Mouse (Mus musculus) CH12.LX (cell line): Measurements from ENCODE around the gene F2rl3. TPM values are rescaled to one million over a fixed set of nuclear protein-coding genes. Genes with fewer than 3 reads are reported as not detected.

Experiments
- DNase-seq: peaks from one replicate; pipeline ENCODE4 v3.0.0-alpha.2; 2013; ENCODE audit errors: extremely low read depth
- H3K27ac ChIP-seq: 2 replicates; pipeline ENCODE4 v1.5.1; 2012; ENCODE audit warnings: low read depth, mild to moderate bottlenecking, control low read depth, moderate library complexity; ENCODE audit not compliant: insufficient read depth
- H3K27me3 ChIP-seq: replicated peaks from 2 replicates; pipeline ENCODE3; 2012; ENCODE audit warnings: inconsistent platforms
- H3K36me3 ChIP-seq, 2 experiments: replicated peaks in 1 of 2; 2 replicates each; pipeline versions ENCODE3 to v1.6.1; 2012; ENCODE audit warnings: inconsistent platforms in 1 of 2, low read length in 1 of 2, mild to moderate bottlenecking in 1 of 2, mixed read lengths in 1 of 2, moderate library complexity in 1 of 2; ENCODE audit not compliant: control insufficient read depth in 1 of 2, insufficient read depth in 1 of 2
- H3K4me1 ChIP-seq, 2 experiments: 2 replicates each; pipeline ENCODE4 v1.6.1; 2012; ENCODE audit warnings: inconsistent platforms in 1 of 2, moderate library complexity in 1 of 2; ENCODE audit not compliant: insufficient read depth in 2 of 2, control insufficient read depth in 1 of 2
- H3K4me2 ChIP-seq: 2 replicates; pipeline ENCODE4 v1.6.1; 2012; ENCODE audit warnings: low read depth, mild to moderate bottlenecking, control low read depth; ENCODE audit not compliant: poor library complexity, insufficient read depth, severe bottlenecking
- H3K4me3 ChIP-seq, 3 experiments: fragments of 150-350 bp in 1 of 3; sonication (generic) in 1 of 3; replicated peaks in 1 of 3; 2 replicates each; pipeline versions ENCODE3 to v1.5.1; 2011 to 2012; ENCODE audit warnings: low read depth in 2 of 3, low read length in 2 of 3, mild to moderate bottlenecking in 2 of 3, moderate library complexity in 2 of 3, control low read depth in 1 of 3, improper control_type of control experiment in 1 of 3, inconsistent platforms in 1 of 3, mixed read lengths in 1 of 3; ENCODE audit not compliant: poor library complexity in 1 of 3
- H3K79me2 ChIP-seq: replicated peaks from 2 replicates; pipeline ENCODE4 v1.6.1; 2012; ENCODE audit warnings: mild to moderate bottlenecking, moderate library complexity; ENCODE audit not compliant: control insufficient read depth, poor library complexity, insufficient read depth, severe bottlenecking; ENCODE audit errors: extremely low read depth
- H3K9ac ChIP-seq: 2 replicates; pipeline ENCODE4 v1.6.1; 2012; ENCODE audit warnings: low read depth, mild to moderate bottlenecking, control low read depth, moderate library complexity; ENCODE audit not compliant: insufficient read depth
- H3K9me3 ChIP-seq: replicated peaks from 2 replicates; pipeline ENCODE3; 2012; ENCODE audit warnings: low read length, inconsistent platforms, mixed read lengths
- E2F4 ChIP-seq: IDR thresholded peaks from 2 replicates; pipeline ENCODE4 v1.6.1; 2011; ENCODE audit warnings: low read depth, low read length, improper control_type of control experiment; ENCODE audit not compliant: insufficient replicate concordance
- ELF1 ChIP-seq: IDR thresholded peaks from 2 replicates; pipeline ENCODE4 v1.6.1; 2014; ENCODE audit warnings: low read depth, mild to moderate bottlenecking, inconsistent platforms, low read length, improper control_type of control experiment
- KAT2A ChIP-seq: IDR thresholded peaks from 2 replicates; pipeline ENCODE4 v1.6.1; 2012; ENCODE audit warnings: low read length, improper control_type of control experiment, inconsistent platforms; ENCODE audit not compliant: insufficient replicate concordance
- MAFK ChIP-seq: IDR thresholded peaks from 2 replicates; pipeline ENCODE4 v1.6.1; 2011; ENCODE audit warnings: low read length, improper control_type of control experiment; ENCODE audit not compliant: insufficient replicate concordance
- MAZ ChIP-seq: IDR thresholded peaks from 2 replicates; pipeline ENCODE4 v1.6.1; 2012; ENCODE audit warnings: low read depth, mild to moderate bottlenecking, inconsistent platforms, low read length, improper control_type of control experiment, moderate library complexity
- MYC ChIP-seq: IDR thresholded peaks from 2 replicates; pipeline ENCODE4 v1.6.1; 2011; ENCODE audit warnings: low read depth, mild to moderate bottlenecking, improper control_type of control experiment, low read length
- NELFE ChIP-seq: IDR thresholded peaks from 2 replicates; pipeline ENCODE4 v1.6.1; 2011; ENCODE audit warnings: low read depth, low read length, improper control_type of control experiment
- PAX5 ChIP-seq: IDR thresholded peaks from 2 replicates; pipeline ENCODE4 v1.6.1; 2012; ENCODE audit warnings: low read length, inconsistent platforms, mixed read lengths
- POLR2AphosphoS2 ChIP-seq: IDR thresholded peaks from 2 replicates; pipeline ENCODE4 v1.6.1; 2011; ENCODE audit warnings: low read depth, low read length, improper control_type of control experiment
- RAD21 ChIP-seq: IDR thresholded peaks from 2 replicates; pipeline ENCODE4 v1.6.1; 2011; ENCODE audit warnings: low read depth, mild to moderate bottlenecking, low read length, improper control_type of control experiment, moderate library complexity
- SIN3A ChIP-seq: IDR thresholded peaks from 2 replicates; pipeline ENCODE4 v1.6.1; 2012; ENCODE audit warnings: low read length, improper control_type of control experiment, inconsistent platforms
- TBP ChIP-seq: conservative IDR thresholded peaks from 2 replicates; pipeline ENCODE4 v1.6.1; 2011; ENCODE audit warnings: low read depth, low read length, improper control_type of control experiment
- UBTF ChIP-seq: IDR thresholded peaks from 2 replicates; pipeline ENCODE4 v1.6.1; 2012; ENCODE audit warnings: low read depth, mild to moderate bottlenecking, inconsistent platforms, low read length, improper control_type of control experiment, moderate library complexity
- USF2 ChIP-seq: conservative IDR thresholded peaks from 2 replicates; pipeline ENCODE4 v1.6.1; 2011; ENCODE audit warnings: low read depth, low read length, improper control_type of control experiment
- ZMIZ1 ChIP-seq: IDR thresholded peaks from 2 replicates; pipeline ENCODE4 v1.6.1; 2012; ENCODE audit warnings: low read depth, mild to moderate bottlenecking, inconsistent platforms, low read length, improper control_type of control experiment
- ZNF384 ChIP-seq: IDR thresholded peaks from 2 replicates; pipeline ENCODE4 v1.6.1; 2012; ENCODE audit warnings: low read depth, low read length, improper control_type of control experiment, inconsistent platforms
- dilution Hi-C: fragments of 300-500 bp; cut with MboI; formaldehyde crosslinking; loops from 2 replicates; pipeline ENCODE4 v1.14.3; 2020; ENCODE audit warnings: low sequenced_read_pairs; ENCODE audit not compliant: extremely low pct_unique_long_range_greater_than_20kb, extremely low pct_ligation_motif_present
- in situ Hi-C: fragments of 300-500 bp; cut with MboI; formaldehyde crosslinking; loops from 3 replicates; pipeline ENCODE4 v1.14.3; 2019; ENCODE audit warnings: low sequenced_read_pairs, low pct_ligation_motif_present, low pct_unique_long_range_greater_than_20kb, mixed read lengths
- polyA plus RNA-seq: library from polyadenylated mRNA; unstranded; fragments of >175 nt; gene quantifications from 2 replicates; pipeline ENCODE4 v1.2.1, GENCODE M21; 2012; ENCODE audit warnings: low read depth; ENCODE audit not compliant: insufficient read length
- total RNA-seq, 2 experiments: library from RNA; depleted of rRNA; stranded (reverse); fragments of 300-350 nt in 1 of 2; fragments of >200 nt in 1 of 2; gene quantifications; 2 replicates each; pipeline ENCODE4 v1.2.3; 2012 to 2014

Gene F2rl3
- total RNA-seq (2012; rRNA removed), result 0.13 and 0.21 TPM in 2 replicates
- 0.32 TPM in 1 of 2 replicates, not detected in the other for total RNA-seq (2014; rRNA removed)
- polyA plus RNA-seq, result not detected in 2 replicates

- Histone ChIP-seq H3K9ac (no peak within 1 kb of the TSS), H3K9me3 (no peaks in the 10 kb centered on the region), H3K4me2 (no peak within 1 kb of the TSS), H3K36me3 (peaks cover 11 to 50% of the 10 kb centered on the region in 2 experiments), H3K27me3 (no peaks in the 10 kb centered on the region), H3K79me2 (no peaks in the 10 kb centered on the region), H3K4me1 (0 out of 4 replicates have a peak, but pooled peaks cover 0 to 4% of the 10 kb centered on the region in 2 experiments), H3K27ac (no peak within 1 kb of the TSS), H3K4me3 (no peak within 1 kb of the TSS)
- in situ Hi-C loops, result no loop called here
- TF ChIP-seq ZMIZ1 (no peak), PAX5 (no peak), USF2 (no peak), ELF1 (no peak), SIN3A (no peak)
- DNase-seq, result no peak
- dilution Hi-C loops, result no loop called here
These were observed at the start of gene F2rl3 for GRCm38 (mm10) chr8:72761322-72762051. Gene F2rl3, plus strand, starts transcription at chr8:72761880.

- Histone ChIP-seq H3K9me3 (no peaks in the 10 kb centered on the region), H3K9ac (no peak overlapping the region), H3K4me3 (no peak overlapping the region), H3K27me3 (no peaks in the 10 kb centered on the region), H3K27ac (no peak overlapping the region), H3K4me1 (peaks cover 0 to under 1% of the 10 kb centered on the region in 2 experiments; a peak in 1 of 4 replicates), H3K79me2 (no peaks in the 10 kb centered on the region), H3K4me2 (no peak overlapping the region), H3K36me3 (no peaks in the 10 kb centered on the region)
- no peak for DNase-seq
- dilution Hi-C loops (no loop called here), in situ Hi-C loops (no loop called here)
- TF ChIP-seq RAD21, result no peak
- no peak for TF ChIP-seq MAFK
- TF ChIP-seq KAT2A, result no peak
- TF ChIP-seq MAZ, result no peak
- TF ChIP-seq MYC, result no peak
- TF ChIP-seq SIN3A, result no peak
- no peak for TF ChIP-seq ZNF384
- no peak for TF ChIP-seq UBTF
- TF ChIP-seq NELFE, result no peak
- TF ChIP-seq E2F4, result no peak
- TF ChIP-seq TBP, result no peak
- no peak for TF ChIP-seq POLR2AphosphoS2
- TF ChIP-seq USF2, result no peak
These were observed 49.1 kb upstream of the F2rl3 start for GRCm38 (mm10) chr8:72712569-72712968.
